Mouse (Mus musculus) hindbrain, embryonic 16.5 days (tissue): ENCODE results near the gene Fv1. TPM values are rescaled to one million over a fixed set of nuclear protein-coding genes. Genes with fewer than 3 reads are reported as not detected.

Experiments used
- ATAC-seq: fragments of 200-750 bp; cut with Nextera tagmentation; 2 replicates; pipeline ENCODE4 v1.8.0; 2017; ENCODE audit warnings: moderate TSS enrichment, moderate library complexity
- H3K27ac ChIP-seq: fragments of 300-500 bp; sonication (generic); 2 replicates; pipeline ENCODE4 v1.5.1; 2014; ENCODE audit warnings: low read depth, mild to moderate bottlenecking, control low read depth, low read length, moderate library complexity
- H3K27me3 ChIP-seq: fragments of 300-500 bp; sonication (generic); replicated peaks from 2 replicates; pipeline ENCODE4 v1.6.1; 2014; ENCODE audit warnings: low read length; ENCODE audit not compliant: control insufficient read depth, insufficient read depth
- H3K36me3 ChIP-seq: fragments of 300-500 bp; sonication (generic); 2 replicates; pipeline ENCODE4 v1.6.1; 2014; ENCODE audit warnings: mild to moderate bottlenecking, low read length, moderate library complexity, mixed read lengths; ENCODE audit not compliant: control insufficient read depth, insufficient read depth
- H3K4me1 ChIP-seq: fragments of 300-500 bp; sonication (generic); 2 replicates; pipeline ENCODE4 v1.6.1; 2014; ENCODE audit warnings: low read depth, low read length; ENCODE audit not compliant: control insufficient read depth, insufficient read depth
- H3K4me2 ChIP-seq: fragments of 300-500 bp; sonication (generic); 2 replicates; pipeline ENCODE4 v1.6.1; 2014; ENCODE audit warnings: mild to moderate bottlenecking, low read length, control low read depth, moderate library complexity
- H3K4me3 ChIP-seq: fragments of 300-500 bp; sonication (generic); 2 replicates; pipeline ENCODE4 v1.5.1; 2014; ENCODE audit warnings: mild to moderate bottlenecking, low read length, control low read depth, moderate library complexity
- H3K9ac ChIP-seq: fragments of 300-500 bp; sonication (generic); 2 replicates; pipeline ENCODE4 v1.6.1; 2014; ENCODE audit warnings: low read depth, mild to moderate bottlenecking, control low read depth, low read length, moderate library complexity
- H3K9me3 ChIP-seq: fragments of 300-500 bp; sonication (generic); 2 replicates; pipeline ENCODE4 v1.6.1; 2014; ENCODE audit warnings: mild to moderate bottlenecking, low read length, moderate library complexity; ENCODE audit not compliant: control insufficient read depth
- WGBS: fragments of 180-500 bp; shearing (Covaris S2); extraction: QIAGEN DNeasy Blood & Tissue Kit; methylation state at CpG from one replicate; pipeline ENCODE4 v1.1.7; 2014; 5-methylcytosine and 5-hydroxymethylcytosine counted together
- polyA plus RNA-seq: library from polyadenylated mRNA; unstranded; fragments of >200 nt; fragmentation: Nextera tagmentation; extraction: Ambion mirVana; gene quantifications from 2 replicates; pipeline ENCODE4 v1.2.1, GENCODE M21; 2015

Fv1 gene
- polyA plus RNA-seq, 1 experiment from 2014 or later = 8.4 TPM

GRCm38 (mm10) chr4:147879865-147880264, 11.1 kb downstream of the Fv1 start:
- Histone ChIP-seq H3K4me3 (no peak overlapping the region), H3K9ac (no peak overlapping the region), H3K9me3 (no peaks in the 10 kb centered on the region), H3K36me3 (peaks cover 82% of the 10 kb centered on the region), H3K27me3 (no peaks in the 10 kb centered on the region), H3K27ac (no peak overlapping the region), H3K4me1 (no peaks in the 10 kb centered on the region), H3K4me2 (no peak overlapping the region)
- WGBS = 55% methylated on average over 5 of the region's 5 CpGs
- no peak for ATAC-seq

DNA sequence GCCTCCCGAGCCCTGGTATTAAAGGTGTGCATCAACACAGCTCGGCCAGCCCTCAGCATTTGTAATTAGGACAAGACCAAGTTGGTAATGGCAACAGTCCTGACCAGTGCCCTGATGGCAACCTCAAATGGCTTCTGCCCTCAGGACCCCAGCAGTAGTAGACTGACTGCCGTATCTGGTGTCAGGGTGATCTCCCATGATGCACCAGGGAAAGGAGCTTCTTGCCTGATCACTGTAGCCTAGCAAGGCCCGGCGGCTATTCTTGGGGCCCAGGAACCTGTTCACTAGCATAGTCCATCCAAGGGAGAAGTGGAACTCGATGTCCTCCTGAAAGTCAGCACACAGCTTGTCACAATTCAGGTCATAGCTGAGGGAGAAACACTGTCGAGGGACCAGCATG, 13.0 kb downstream of the Fv1 start:
- whole genome bisulfite sequencing = 93% methylated on average over 7 of the region's 7 CpGs
- no peak overlapping the region for H3K9ac ChIP-seq
- H3K36me3 ChIP-seq = peaks cover 82% of the 10 kb centered on the region

DNA sequence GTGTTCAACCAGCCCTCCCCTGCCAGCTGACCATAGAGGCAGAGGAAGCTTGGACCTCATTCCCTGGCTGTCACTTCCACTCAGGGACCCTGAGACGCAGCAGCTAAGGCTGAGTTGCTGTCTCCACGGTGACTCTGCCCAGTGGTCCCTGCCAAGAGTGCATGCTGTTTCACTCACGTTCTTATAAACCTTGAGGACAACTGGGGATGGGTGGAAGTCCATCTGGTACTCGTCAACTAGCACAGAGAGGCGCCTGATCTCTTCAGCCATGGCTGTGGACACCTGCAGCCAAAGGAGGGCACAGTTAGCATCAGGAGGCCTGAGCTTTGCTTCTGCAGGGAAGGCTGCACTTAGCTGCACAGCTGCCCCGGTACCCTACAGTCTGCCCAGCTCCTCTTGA, 14.3 kb downstream of the Fv1 start:
- H3K9ac ChIP-seq = no peak overlapping the region
- H3K36me3 ChIP-seq = peaks cover 83% of the 10 kb centered on the region
- H3K27me3 ChIP-seq = no peaks in the 10 kb centered on the region
- no peaks in the 10 kb centered on the region for H3K4me1 ChIP-seq
- 70% methylated on average over 6 of the region's 6 CpGs for WGBS
- no peak overlapping the region for H3K27ac ChIP-seq
- H3K4me3 ChIP-seq = no peak overlapping the region
- ATAC-seq = no peak
- H3K9me3 ChIP-seq = no peaks in the 10 kb centered on the region
- no peak overlapping the region for H3K4me2 ChIP-seq

More for the DNA sequence above, 13.0 kb downstream of the Fv1 start:
- H3K9me3 ChIP-seq = no peaks in the 10 kb centered on the region
- no peak for ATAC-seq
- H3K4me3 ChIP-seq = no peak overlapping the region
- no peaks in the 10 kb centered on the region for H3K4me1 ChIP-seq
- no peaks in the 10 kb centered on the region for H3K27me3 ChIP-seq
- no peak overlapping the region for H3K4me2 ChIP-seq
- H3K27ac ChIP-seq = no peak overlapping the region

DNA sequence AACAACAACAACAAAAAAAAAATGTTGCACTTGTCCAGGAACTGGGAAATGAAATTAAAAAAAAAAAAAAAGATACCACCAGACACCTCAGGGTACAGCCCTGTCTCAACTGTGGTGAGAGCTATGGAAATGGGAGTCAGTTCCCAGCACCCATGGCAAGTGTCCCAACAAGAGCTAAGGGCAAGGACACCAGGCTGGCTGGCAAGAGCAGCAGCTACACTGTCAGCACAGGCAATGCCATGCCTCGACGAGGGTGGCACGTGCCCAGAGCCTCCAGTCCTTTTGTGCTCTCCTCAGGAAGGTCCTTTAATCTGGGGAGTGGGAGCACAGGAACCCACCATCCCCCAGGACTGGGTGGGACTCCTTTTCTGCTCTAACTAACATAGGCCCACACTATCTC, 15.4 kb downstream of the Fv1 start:
- Histone ChIP-seq H3K27ac (no peak overlapping the region), H3K36me3 (peaks cover 81% of the 10 kb centered on the region), H3K4me3 (no peak overlapping the region), H3K9ac (no peak overlapping the region), H3K4me2 (no peak overlapping the region), H3K4me1 (no peaks in the 10 kb centered on the region), H3K9me3 (no peaks in the 10 kb centered on the region), H3K27me3 (no peaks in the 10 kb centered on the region)
- WGBS = 97% methylated on average over 3 of the region's 3 CpGs
- ATAC-seq = no peak

- Histone ChIP-seq H3K9ac (no peak overlapping the region), H3K4me3 (no peak overlapping the region), H3K27ac (no peak overlapping the region), H3K9me3 (no peaks in the 10 kb centered on the region), H3K27me3 (no peaks in the 10 kb centered on the region), H3K4me2 (no peak overlapping the region), H3K4me1 (no peaks in the 10 kb centered on the region), H3K36me3 (peaks cover 79% of the 10 kb centered on the region)
- no peak for ATAC-seq
- WGBS = 95% methylated on average over 12 of the region's 12 CpGs
Measured at GRCm38 (mm10) chr4:147886158-147886557, 17.4 kb downstream of the Fv1 start.

DNA sequence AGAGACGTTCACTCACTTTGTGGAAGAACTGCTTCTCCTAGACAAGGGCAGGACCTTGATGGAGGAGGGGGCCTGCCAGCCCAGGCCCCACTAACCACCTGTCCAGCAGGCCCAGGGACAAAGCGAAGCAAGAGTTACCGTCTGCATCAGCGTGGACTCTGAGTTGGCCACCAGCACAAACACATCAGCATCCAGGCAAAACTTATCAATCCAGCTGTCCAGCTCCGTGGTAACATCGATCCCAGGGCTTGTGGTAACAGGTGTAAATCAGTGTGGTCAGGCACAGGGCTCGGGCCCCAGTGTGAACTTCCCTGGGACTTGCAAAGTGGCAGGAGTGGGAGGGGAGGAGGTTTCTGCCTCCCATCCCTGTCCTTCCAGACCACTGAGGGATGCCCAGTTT, 18.5 kb downstream of the Fv1 start:
- ATAC-seq = no peak
- Histone ChIP-seq H3K4me1 (no peaks in the 10 kb centered on the region), H3K4me3 (no peak overlapping the region), H3K4me2 (no peak overlapping the region), H3K27me3 (no peaks in the 10 kb centered on the region), H3K9ac (no peak overlapping the region), H3K27ac (no peak overlapping the region), H3K36me3 (peaks cover 67% of the 10 kb centered on the region), H3K9me3 (no peaks in the 10 kb centered on the region)
- WGBS = 92% methylated on average over 7 of the region's 7 CpGs

DNA sequence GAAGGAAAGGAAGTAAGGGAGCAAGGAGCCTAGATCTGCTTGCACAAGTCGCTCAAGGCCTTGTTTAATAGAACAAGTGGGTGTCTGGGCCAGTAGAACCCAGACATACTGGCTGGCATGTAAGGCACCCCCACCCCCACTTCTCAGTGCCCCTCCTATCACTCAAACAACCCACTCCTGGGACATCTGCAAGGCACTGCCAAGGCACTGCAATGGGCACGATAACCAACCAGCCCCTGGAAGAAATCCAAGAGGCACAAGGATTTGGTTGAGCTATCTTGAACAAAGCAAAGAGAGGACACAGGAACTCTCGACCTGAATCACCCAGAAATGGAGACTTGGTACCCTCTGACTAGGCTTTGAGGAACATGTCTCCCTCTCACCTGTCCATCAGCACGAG, 19.5 kb downstream of the Fv1 start:
- WGBS = 81% methylated on average over 4 of the region's 4 CpGs
- no peak for ATAC-seq

DNA sequence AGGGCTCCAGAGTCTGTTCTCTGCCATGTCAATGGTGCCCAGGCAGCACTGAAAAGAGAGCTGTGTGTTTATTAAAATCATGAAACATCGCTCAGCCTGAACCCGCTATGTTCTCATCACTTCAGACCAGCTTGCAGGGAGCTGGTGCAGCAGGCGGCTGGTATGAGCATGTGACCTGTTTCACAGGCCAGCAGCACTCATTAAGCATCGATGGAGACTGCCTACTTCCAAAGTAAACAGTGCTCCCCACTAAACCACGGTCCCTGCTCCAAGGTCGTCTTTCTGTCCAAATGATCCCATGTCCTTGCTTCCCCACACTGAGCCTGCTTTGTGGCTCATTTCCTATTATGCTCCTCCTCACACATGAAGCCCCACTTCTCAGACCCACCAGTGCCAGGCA, 21.6 kb downstream of the Fv1 start:
- WGBS = 95% methylated on average over 6 of the region's 6 CpGs
- no peak for ATAC-seq
- H3K36me3 ChIP-seq = peaks cover 44% of the 10 kb centered on the region

More for the DNA sequence above, 19.5 kb downstream of the Fv1 start:
- Histone ChIP-seq H3K4me1 (no peaks in the 10 kb centered on the region), H3K27ac (no peak overlapping the region), H3K27me3 (no peaks in the 10 kb centered on the region), H3K4me3 (no peak overlapping the region), H3K4me2 (no peak overlapping the region), H3K9ac (no peak overlapping the region), H3K36me3 (peaks cover 58% of the 10 kb centered on the region), H3K9me3 (no peaks in the 10 kb centered on the region)

GRCm38 (mm10) chr4:147895815-147896330, 27.1 kb downstream of the Fv1 start:
- Histone ChIP-seq H3K4me3 (no peak overlapping the region), H3K9me3 (no peaks in the 10 kb centered on the region), H3K9ac (no peak overlapping the region), H3K27me3 (no peaks in the 10 kb centered on the region), H3K27ac (no peak overlapping the region), H3K4me1 (no peaks in the 10 kb centered on the region; the same call in 1 of the 2 replicates), H3K4me2 (no peak overlapping the region), H3K36me3 (peaks cover 29% of the 10 kb centered on the region)
- ATAC-seq = 0 out of 2 replicates have a peak, but pooled peaks have one; percentile 32
- 88% methylated on average over 4 of the region's 4 CpGs for WGBS

More for the DNA sequence above, 21.6 kb downstream of the Fv1 start:
- no peak overlapping the region for H3K27ac ChIP-seq
- no peak overlapping the region for H3K9ac ChIP-seq
- H3K4me1 ChIP-seq = no peaks in the 10 kb centered on the region
- no peak overlapping the region for H3K4me3 ChIP-seq
- H3K27me3 ChIP-seq = no peaks in the 10 kb centered on the region
- H3K9me3 ChIP-seq = no peaks in the 10 kb centered on the region
- H3K4me2 ChIP-seq = no peak overlapping the region

GRCm38 (mm10) chr4:147896411-147896810, 27.6 kb downstream of the Fv1 start:
- Histone ChIP-seq H3K36me3 (peaks cover 29% of the 10 kb centered on the region), H3K9ac (no peak overlapping the region), H3K4me2 (no peak overlapping the region), H3K27ac (no peak overlapping the region), H3K4me3 (no peak overlapping the region), H3K4me1 (no peaks in the 10 kb centered on the region; the same call in 1 of the 2 replicates), H3K27me3 (no peaks in the 10 kb centered on the region), H3K9me3 (no peaks in the 10 kb centered on the region)
- 69% methylated on average over 1 of the region's 1 CpGs for WGBS
- 0 out of 2 replicates have a peak, but pooled peaks have one; percentile 2 for ATAC-seq
